Mouse (Mus musculus) kidney, postnatal 0 days (tissue): ENCODE results near the gene Nrp1. TPM values are rescaled to one million over a fixed set of nuclear protein-coding genes. Genes with fewer than 3 reads are reported as not detected.

Experiments
- ATAC-seq: fragments of 200-750 bp; cut with Nextera tagmentation; replicated peaks from 2 replicates; pipeline ENCODE4 v1.8.0; 2017; ENCODE audit warnings: low read depth, moderate number of reproducible peaks, moderate TSS enrichment, moderate library complexity; ENCODE audit not compliant: low FRiP score
- DNase-seq: peaks from one replicate; pipeline ENCODE4 v3.0.0-alpha.2; 2016; ENCODE audit warnings: low spot score
- H3K27ac ChIP-seq: fragments of 300-500 bp; sonication (generic); 2 replicates; pipeline ENCODE4 v1.5.1; 2014; ENCODE audit warnings: mild to moderate bottlenecking
- H3K27me3 ChIP-seq: fragments of 300-500 bp; sonication (generic); 2 replicates; pipeline ENCODE4 v1.6.1; 2014; ENCODE audit warnings: low read length, mixed read lengths; ENCODE audit not compliant: insufficient read depth
- H3K36me3 ChIP-seq: fragments of 300-500 bp; sonication (generic); 2 replicates; pipeline ENCODE4 v1.6.1; 2014; ENCODE audit warnings: low read length, mixed read lengths; ENCODE audit not compliant: insufficient read depth
- H3K4me1 ChIP-seq: fragments of 300-500 bp; sonication (generic); replicated peaks from 2 replicates; pipeline ENCODE4 v1.6.1; 2014; ENCODE audit warnings: antibody characterized with exemption, low read length, mixed read lengths; ENCODE audit not compliant: insufficient read depth
- H3K4me2 ChIP-seq: fragments of 300-500 bp; sonication (generic); 2 replicates; pipeline ENCODE4 v1.6.1; 2014; ENCODE audit warnings: mild to moderate bottlenecking, low read length, moderate library complexity, mixed read lengths
- H3K4me3 ChIP-seq: fragments of 300-500 bp; sonication (generic); replicated peaks from 2 replicates; pipeline ENCODE4 v1.5.1; 2014; ENCODE audit warnings: low read depth, low read length
- H3K9ac ChIP-seq: fragments of 300-500 bp; sonication (generic); 2 replicates; pipeline ENCODE4 v1.6.1; 2014; ENCODE audit warnings: low read depth, low read length
- H3K9me3 ChIP-seq: fragments of 300-500 bp; sonication (generic); replicated peaks from 2 replicates; pipeline ENCODE4 v1.6.1; 2016; ENCODE audit warnings: low read length, inconsistent platforms, mixed read lengths
- CTCF ChIP-seq: IDR thresholded peaks from 2 replicates; pipeline ENCODE4 v1.5.1; 2016; ENCODE audit warnings: antibody characterized with exemption, low read depth, mild to moderate bottlenecking, moderate library complexity
- WGBS: fragments of 180-500 bp; shearing (Covaris S2); extraction: QIAGEN DNeasy Blood & Tissue Kit; methylation state at CpG from one replicate; pipeline ENCODE4 v1.1.7; 2014; 5-methylcytosine and 5-hydroxymethylcytosine counted together
- polyA plus RNA-seq: library from polyadenylated mRNA; unstranded; fragments of >200 nt; fragmentation: Nextera tagmentation; extraction: Ambion mirVana; gene quantifications from 2 replicates; pipeline ENCODE4 v1.2.1, GENCODE M21; 2015

The Nrp1 gene
- polyA plus RNA-seq, 1 experiment from 2014 or later, result 98.4 TPM

- 58% methylated on average over 2 of the region's 2 CpGs for WGBS
- no peak for ATAC-seq
- Histone ChIP-seq H3K4me2 (no peak overlapping the region), H3K4me3 (no peak overlapping the region), H3K36me3 (0 out of 2 replicates have a peak, but pooled peaks cover 3% of the 10 kb centered on the region), H3K27ac (no peak overlapping the region), H3K9ac (no peak overlapping the region), H3K4me1 (no peaks in the 10 kb centered on the region), H3K27me3 (no peaks in the 10 kb centered on the region), H3K9me3 (no peaks in the 10 kb centered on the region)
- no peak for TF ChIP-seq CTCF
- no peak for DNase-seq
Observed at GRCm38 (mm10) chr8:128404876-128405275, 46.5 kb downstream of the Nrp1 start.

DNA sequence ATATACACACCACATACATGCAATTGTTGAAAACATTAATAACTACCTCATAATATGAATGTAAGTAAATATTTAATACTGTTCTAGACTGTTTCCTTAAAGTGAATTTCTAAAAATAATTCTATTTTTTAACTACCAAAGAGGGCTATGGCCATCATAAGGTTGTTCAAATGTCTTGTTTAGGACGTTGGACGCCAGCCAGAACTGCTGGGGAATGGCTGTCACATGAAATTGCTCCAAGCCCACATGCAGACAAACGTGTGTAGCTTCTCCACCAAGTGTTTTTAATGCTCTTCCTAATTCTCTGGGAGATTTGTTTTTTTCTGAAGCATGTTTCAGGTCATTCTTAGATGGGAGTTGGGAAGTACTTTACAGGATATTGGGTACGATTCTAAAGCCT is 55.0 kb downstream of the Nrp1 start:
- ATAC-seq (no peak), DNase-seq (no peak)
- H3K4me1 ChIP-seq, result peaks cover 16% of the 10 kb centered on the region; the same call in 1 of the 2 replicates
- no peak overlapping the region for H3K4me2 ChIP-seq
- H3K36me3 ChIP-seq, result no peaks in the 10 kb centered on the region
- TF ChIP-seq CTCF, result no peak
- H3K9ac ChIP-seq, result no peak overlapping the region
- H3K27me3 ChIP-seq, result no peaks in the 10 kb centered on the region
- H3K4me3 ChIP-seq, result no peak overlapping the region
- 62% methylated on average over 4 of the region's 4 CpGs for WGBS
- H3K27ac ChIP-seq, result no peak overlapping the region
- H3K9me3 ChIP-seq, result no peaks in the 10 kb centered on the region

GRCm38 (mm10) chr8:128415730-128416684 is 57.6 kb downstream of the Nrp1 start:
- Histone ChIP-seq H3K27ac (0 out of 2 replicates have a peak overlapping the region, but pooled peaks have one; percentile 21), H3K4me2 (no peak overlapping the region), H3K4me3 (no peak overlapping the region), H3K4me1 (peaks cover 16% of the 10 kb centered on the region; the same call in 1 of the 2 replicates), H3K36me3 (peaks cover 11% of the 10 kb centered on the region; the same call in 1 of the 2 replicates), H3K9ac (no peak overlapping the region), H3K27me3 (no peaks in the 10 kb centered on the region), H3K9me3 (no peaks in the 10 kb centered on the region)
- DNase-seq (peak; percentile 27), ATAC-seq (no peak)
- WGBS, result 40% methylated on average over 4 of the region's 4 CpGs
- no peak for TF ChIP-seq CTCF

- peaks cover 16% of the 10 kb centered on the region; the same call in 1 of the 2 replicates for H3K4me1 ChIP-seq
- ATAC-seq (no peak; the same call in 1 of the 2 replicates), DNase-seq (peak; percentile 38)
- no peaks in the 10 kb centered on the region for H3K27me3 ChIP-seq
- no peak overlapping the region for H3K4me3 ChIP-seq
- H3K9me3 ChIP-seq, result no peaks in the 10 kb centered on the region
- H3K36me3 ChIP-seq, result peaks cover 15% of the 10 kb centered on the region; the same call in 1 of the 2 replicates
- H3K27ac ChIP-seq, result no peak overlapping the region
- TF ChIP-seq CTCF, result no peak
- no peak overlapping the region for H3K9ac ChIP-seq
- no peak overlapping the region for H3K4me2 ChIP-seq
- WGBS, result 36% methylated on average over 2 of the region's 2 CpGs
Observed at GRCm38 (mm10) chr8:128416896-128417295, 58.5 kb downstream of the Nrp1 start.

GRCm38 (mm10) chr8:128417956-128418796 is 59.8 kb downstream of the Nrp1 start:
- Histone ChIP-seq H3K27me3 (no peaks in the 10 kb centered on the region), H3K9ac (no peak overlapping the region), H3K9me3 (no peaks in the 10 kb centered on the region), H3K4me2 (no peak overlapping the region), H3K36me3 (peaks cover 19% of the 10 kb centered on the region; the same call in 1 of the 2 replicates), H3K4me3 (no peak overlapping the region), H3K27ac (no peak overlapping the region), H3K4me1 (peaks cover 16% of the 10 kb centered on the region; the same call in 1 of the 2 replicates)
- 84% methylated on average over 10 of the region's 10 CpGs for WGBS
- DNase-seq, result no peak
- ATAC-seq, result no peak
- no peak for TF ChIP-seq CTCF

DNA sequence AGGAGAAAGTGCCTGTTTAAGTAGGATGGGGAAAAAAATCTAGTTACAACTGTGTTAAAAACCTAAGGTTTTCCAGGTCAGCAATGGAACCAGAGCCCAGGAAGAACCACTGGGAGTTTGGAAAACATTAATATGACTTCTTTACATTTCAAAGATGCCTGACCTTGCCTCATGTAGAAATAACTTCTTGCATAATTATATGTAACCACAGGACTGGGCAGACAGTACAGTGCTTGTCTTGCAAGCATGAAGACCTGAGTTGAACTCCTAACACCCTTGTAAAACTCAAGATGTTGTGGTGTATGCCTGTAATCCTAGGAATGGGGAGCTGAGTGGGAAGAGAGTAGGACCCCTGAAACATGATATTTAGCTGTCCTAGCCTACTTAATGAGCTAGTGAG is 61.6 kb downstream of the Nrp1 start:
- Histone ChIP-seq H3K4me2 (no peak overlapping the region), H3K4me1 (peaks cover 11% of the 10 kb centered on the region; the same call in 1 of the 2 replicates), H3K9ac (no peak overlapping the region), H3K27me3 (no peaks in the 10 kb centered on the region), H3K36me3 (peaks cover 19% of the 10 kb centered on the region; the same call in 1 of the 2 replicates), H3K9me3 (no peaks in the 10 kb centered on the region), H3K4me3 (no peak overlapping the region), H3K27ac (no peak overlapping the region)
- DNase-seq, result no peak
- no peak for TF ChIP-seq CTCF
- ATAC-seq, result no peak
